Mouse (Mus musculus) embryonic fibroblast, embryonic 13.5 days (primary cell): ENCODE measurements around the gene Prss3.
"Not testable (repeated sequence)": the region's sequence is repeated elsewhere in the genome, so short reads cannot be mapped to it uniquely, and the experiment has no call there.

Experiments
- CTCF ChIP-seq: IDR thresholded peaks from 2 replicates; pipeline ENCODE4 v1.5.1; 2011; ENCODE audit warnings: mild to moderate bottlenecking, control low read depth, low read length, moderate library complexity, borderline replicate concordance; ENCODE audit not compliant: insufficient read depth
- POLR2A ChIP-seq: IDR thresholded peaks from 2 replicates; pipeline ENCODE4 v1.6.1; 2011; ENCODE audit warnings: low read depth, mild to moderate bottlenecking, control low read depth, low read length, moderate library complexity

DNA sequence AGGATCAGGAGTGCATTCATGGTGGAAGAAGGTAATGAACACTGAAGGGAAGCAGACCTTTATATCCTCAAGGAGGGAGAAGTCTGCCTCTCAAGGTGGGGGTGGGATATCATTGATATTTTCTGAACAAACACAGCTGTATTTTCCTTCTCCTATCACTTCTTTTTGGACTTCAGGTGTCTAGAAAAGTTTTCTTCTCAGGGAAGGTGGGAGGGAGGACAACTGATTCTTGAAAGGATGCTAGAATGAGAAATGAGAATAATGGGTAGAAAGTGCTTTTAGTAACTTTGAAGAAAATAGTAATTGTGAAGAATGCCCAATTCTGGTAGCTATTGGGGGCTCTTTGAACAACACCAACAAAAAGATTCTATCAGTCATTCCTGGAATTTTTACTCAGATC, at the start of gene Prss3:
- not testable (repeated sequence) for TF ChIP-seq POLR2A, CTCF
